Mouse (Mus musculus) effector memory CD4-positive, alpha-beta T cell, adult 7 months (primary cell): Measurements from ENCODE around the gene Etv2. TPM values are rescaled to one million over a fixed set of nuclear protein-coding genes. Genes with fewer than 3 reads are reported as not detected.

Experiments
- polyA plus RNA-seq: library from polyadenylated mRNA; unstranded; fragments of 100-300 nt; shearing (Covaris generic); gene quantifications from one replicate; pipeline ENCODE4 v1.2.1, GENCODE M21; 2017

Gene Etv2
- not detected for polyA plus RNA-seq

GRCm38 (mm10) chr7:30635752-30636151, at the start of gene Etv2:
TSS of gene Etv2 (minus strand) at chr7:30635852.

GRCm38 (mm10) chr7:30671480-30671879, 35.8 kb upstream of the Etv2 start, which contains the start of gene Pmis2:
TSS of gene Pmis2 (minus strand) at chr7:30671605.

GRCm38 (mm10) chr7:30664529-30665200, 29.0 kb upstream of the Etv2 start, which contains the start of gene Haus5:
TSS of gene Haus5 (minus strand) at chr7:30664994.

GRCm38 (mm10) chr7:30649591-30650540, 14.2 kb upstream of the Etv2 start, which contains the start of gene Rbm42:
TSS of gene Rbm42 (minus strand) at chr7:30650317.

GRCm38 (mm10) chr7:30625530-30626384, 9.9 kb downstream of the Etv2 start, which contains the start of gene Cox6b1:
TSS of gene Cox6b1 (minus strand) at chr7:30626151.

GRCm38 (mm10) chr7:30612654-30613402, 22.8 kb downstream of the Etv2 start, which contains the start of gene Upk1a:
TSS of gene Upk1a (minus strand) at chr7:30612847.

GRCm38 (mm10) chr7:30598786-30599185, 36.9 kb downstream of the Etv2 start, which contains the start of gene Zbtb32:
TSS of gene Zbtb32 (minus strand) at chr7:30598909.

GRCm38 (mm10) chr7:30588676-30589434, 46.8 kb downstream of the Etv2 start, which contains the start of gene Kmt2b:
TSS of gene Kmt2b (minus strand) at chr7:30588726.

Other genes with a start within 250 kb of the Etv2 start
- not detected for gene Tyrobp, start 222.1 kb downstream of the Etv2 start, polyA plus RNA-seq
- gene Hcst, start 216.0 kb downstream of the Etv2 start, polyA plus RNA-seq = 749 TPM
- 888 TPM for gene Nfkbid, start 214.1 kb downstream of the Etv2 start, polyA plus RNA-seq
- gene Aplp1, start 190.3 kb downstream of the Etv2 start, polyA plus RNA-seq = 24.5 TPM
- gene Kirrel2, start 178.2 kb downstream of the Etv2 start, polyA plus RNA-seq = not detected
- gene Nphs1, start 177.5 kb downstream of the Etv2 start, polyA plus RNA-seq = 0.22 TPM
- not detected for gene Prodh2, start 142.2 kb downstream of the Etv2 start, polyA plus RNA-seq
- gene Arhgap33, start 100.8 kb downstream of the Etv2 start, polyA plus RNA-seq = 1.1 TPM
- 5.0 TPM for gene Hspb6, start 83.7 kb downstream of the Etv2 start, polyA plus RNA-seq
- 2.2 TPM for gene Proser3, start 83.6 kb downstream of the Etv2 start, polyA plus RNA-seq
- 49.3 TPM for gene Lin37, start 76.0 kb downstream of the Etv2 start, polyA plus RNA-seq
- 90.7 TPM for gene U2af1l4, start 72.6 kb downstream of the Etv2 start, polyA plus RNA-seq
- 54.0 TPM for gene Gm49396, start 72.5 kb downstream of the Etv2 start, polyA plus RNA-seq
- 150 TPM for gene Psenen, start 72.2 kb downstream of the Etv2 start, polyA plus RNA-seq
- 67.5 TPM for gene Igflr1, start 70.4 kb downstream of the Etv2 start, polyA plus RNA-seq
- gene Kmt2b, start 47.1 kb downstream of the Etv2 start, polyA plus RNA-seq = 11.1 TPM
- gene Zbtb32, start 36.9 kb downstream of the Etv2 start, polyA plus RNA-seq = 16.9 TPM
- 0.62 TPM for gene Upk1a, start 23.0 kb downstream of the Etv2 start, polyA plus RNA-seq
- 445 TPM for gene Cox6b1, start 9.7 kb downstream of the Etv2 start, polyA plus RNA-seq
- 238 TPM for gene Rbm42, start 14.5 kb upstream of the Etv2 start, polyA plus RNA-seq
- 47.1 TPM for gene Haus5, start 29.1 kb upstream of the Etv2 start, polyA plus RNA-seq
- gene Pmis2, start 35.8 kb upstream of the Etv2 start, polyA plus RNA-seq = not detected
- not detected for gene 2200002J24Rik, start 63.1 kb upstream of the Etv2 start, polyA plus RNA-seq
- not detected for gene Atp4a, start 76.4 kb upstream of the Etv2 start, polyA plus RNA-seq
- 66.4 TPM for gene Tmem147, start 93.7 kb upstream of the Etv2 start, polyA plus RNA-seq
- 1.1 TPM for gene Gapdhs, start 107.8 kb upstream of the Etv2 start, polyA plus RNA-seq
- 1.2 TPM for gene Sbsn, start 115.6 kb upstream of the Etv2 start, polyA plus RNA-seq
- not detected for gene Dmkn, start 127.9 kb upstream of the Etv2 start, polyA plus RNA-seq
- not detected for gene Krtdap, start 152.0 kb upstream of the Etv2 start, polyA plus RNA-seq
- 0.27 TPM for gene Ffar2, start 187.9 kb upstream of the Etv2 start, polyA plus RNA-seq
- gene Ffar3, start 220.3 kb upstream of the Etv2 start, polyA plus RNA-seq = not detected
- gene Ffar1, start 225.7 kb upstream of the Etv2 start, polyA plus RNA-seq = not detected
- 26.8 TPM for gene Cd22, start 244.5 kb upstream of the Etv2 start, polyA plus RNA-seq